Comparison of ENCODE assay signal across 7 mouse cellular contexts in genomic region chr7:127511808-127512230, GRCm38 (mm10). TPM values are rescaled to one million over a fixed set of nuclear protein-coding genes. Genes with fewer than 3 reads are reported as not detected.
A peak's percentile ranks its signal among the peaks of the same experiment; 100 is the strongest.
DNase-seq lines count a peak whose midpoint lies in the region; ATAC-seq lines count a peak whose summit lies in the region.

Gene Srcap, plus strand, starts transcription at chr7:127511983.

- peak; percentile 97 for DNase-seq in adrenal gland, postnatal 14 days
- DNase-seq in embryonic facial prominence, embryonic 11.5 days (ENCODE audit: low spot score) = peak; percentile 98
- peak; percentile 95 for DNase-seq in kidney, adult 18-20 months
- peak; percentile 97 for DNase-seq in limb, embryonic 11.5 days (ENCODE audit: low spot score)
- peak; percentile 98 for DNase-seq in midbrain, embryonic 14.5 days
- DNase-seq in spleen, postnatal 10 days (ENCODE audit: low spot score in 2 of 2) = peak; percentile 93 to 98

- H3K27ac ChIP-seq in embryonic facial prominence, embryonic 11.5 days (replicated peaks; ENCODE audit: low read depth, low read length) = peak within 1 kb of the TSS; percentile 95
- peak within 1 kb of the TSS; percentile 95 for H3K27ac ChIP-seq in limb, embryonic 11.5 days (replicated peaks; ENCODE audit: low read depth, low read length)
- H3K27ac ChIP-seq in midbrain, embryonic 14.5 days (replicated peaks; ENCODE audit: low read depth, low read length) = peak within 1 kb of the TSS; percentile 96

- H3K9me3 ChIP-seq in embryonic facial prominence, embryonic 11.5 days (replicated peaks; ENCODE audit: control insufficient read depth, low read length) = no peaks in the 10 kb centered on the region
- no peaks in the 10 kb centered on the region for H3K9me3 ChIP-seq in limb, embryonic 11.5 days (ENCODE audit: control insufficient read depth, low read length)
- no peaks in the 10 kb centered on the region for H3K9me3 ChIP-seq in midbrain, embryonic 14.5 days (ENCODE audit: control insufficient read depth, low read length)

- under 1% methylated on average over 37 of the region's 37 CpGs for WGBS in embryonic facial prominence, embryonic 11.5 days
- WGBS in limb, embryonic 11.5 days = under 1% methylated on average over 37 of the region's 37 CpGs
- under 1% methylated on average over 37 of the region's 37 CpGs for WGBS in midbrain, embryonic 14.5 days

- H3K4me1 ChIP-seq in embryonic facial prominence, embryonic 11.5 days (ENCODE audit: control insufficient read depth, insufficient read depth, low read length) = no peaks in the 10 kb centered on the region
- H3K4me1 ChIP-seq in limb, embryonic 11.5 days (ENCODE audit: control insufficient read depth, insufficient read depth, low read length) = peaks cover 6% of the 10 kb centered on the region; the same call in 1 of the 2 replicates
- peaks cover 13% of the 10 kb centered on the region for H3K4me1 ChIP-seq in midbrain, embryonic 14.5 days (ENCODE audit: control insufficient read depth, insufficient read depth, low read length)

- peak within 1 kb of the TSS; percentile 80 for H3K4me3 ChIP-seq in embryonic facial prominence, embryonic 11.5 days (ENCODE audit: low read depth, low read length)
- peak within 1 kb of the TSS; percentile 80 for H3K4me3 ChIP-seq in limb, embryonic 11.5 days (ENCODE audit: low read depth, low read length)
- peak within 1 kb of the TSS; percentile 76 for H3K4me3 ChIP-seq in midbrain, embryonic 14.5 days (replicated peaks; ENCODE audit: low read depth, low read length)

- peak; percentile 98 for ATAC-seq in embryonic facial prominence, embryonic 11.5 days (replicated peaks; ENCODE audit: insufficient number of reproducible peaks, low FRiP score, low TSS enrichment, low read depth)
- ATAC-seq in granulocyte monocyte progenitor cell, adult 5-6 weeks (replicated peaks; ENCODE audit: poor library complexity, severe bottlenecking) = peak; percentile 95
- peak; percentile 97 for ATAC-seq in limb, embryonic 11.5 days (ENCODE audit: insufficient number of reproducible peaks, low FRiP score, low TSS enrichment, low read depth)
- peak; percentile 99 for ATAC-seq in midbrain, embryonic 14.5 days (ENCODE audit: low FRiP score, low TSS enrichment)

- peak within 1 kb of the TSS; percentile 77 for H3K9ac ChIP-seq in embryonic facial prominence, embryonic 11.5 days (replicated peaks; ENCODE audit: low read length)
- H3K9ac ChIP-seq in limb, embryonic 11.5 days (ENCODE audit: low read length) = peak within 1 kb of the TSS; percentile 89
- peak within 1 kb of the TSS; percentile 71 for H3K9ac ChIP-seq in midbrain, embryonic 14.5 days (replicated peaks; ENCODE audit: low read length)

- H3K36me3 ChIP-seq in embryonic facial prominence, embryonic 11.5 days (replicated peaks; ENCODE audit: control insufficient read depth, insufficient read depth, low read depth, low read length) = no peaks in the 10 kb centered on the region; the same call in 1 of the 2 replicates
- peaks cover 3% of the 10 kb centered on the region; the same call in 1 of the 2 replicates for H3K36me3 ChIP-seq in limb, embryonic 11.5 days (ENCODE audit: control insufficient read depth, insufficient read depth, low read length)
- H3K36me3 ChIP-seq in midbrain, embryonic 14.5 days (ENCODE audit: control insufficient read depth, insufficient read depth, low read length) = peaks cover 27% of the 10 kb centered on the region

- peak within 1 kb of the TSS; percentile 59 for H3K4me2 ChIP-seq in embryonic facial prominence, embryonic 11.5 days (ENCODE audit: low read depth, low read length)
- peak within 1 kb of the TSS; percentile 39 for H3K4me2 ChIP-seq in limb, embryonic 11.5 days (ENCODE audit: low read depth, severe bottlenecking)
- peak within 1 kb of the TSS; percentile 64 for H3K4me2 ChIP-seq in midbrain, embryonic 14.5 days (ENCODE audit: low read length)

- no peaks in the 10 kb centered on the region for H3K27me3 ChIP-seq in embryonic facial prominence, embryonic 11.5 days (ENCODE audit: control insufficient read depth, insufficient read depth, low read length)
- H3K27me3 ChIP-seq in limb, embryonic 11.5 days (ENCODE audit: control insufficient read depth, insufficient read depth, low read length) = no peaks in the 10 kb centered on the region
- no peaks in the 10 kb centered on the region for H3K27me3 ChIP-seq in midbrain, embryonic 14.5 days (ENCODE audit: control insufficient read depth, insufficient read depth, low read length)

RNA-seq across cellular contexts. Expression of gene Srcap, which starts in this region (rescaled TPM):
- 88.8 and 95.3 TPM in 2 replicates for total RNA-seq in adrenal gland, postnatal 14 days (2021)
- polyA plus RNA-seq in embryonic facial prominence, embryonic 11.5 days (2014; fragmentation: Nextera tagmentation; extraction: Ambion mirVana) = 41.9 and 47.5 TPM in 2 replicates
- total RNA-seq in granulocyte monocyte progenitor cell, adult 5-6 weeks (2014; fragmentation: Nextera tagmentation) = 139 and 145 TPM in 2 replicates
- 20.9 and 22.9 TPM in 2 replicates for total RNA-seq in granulocyte monocyte progenitor cell, adult 5-6 weeks (2017)
- 59.4 and 61.4 TPM in 2 replicates for polyA plus RNA-seq in limb, embryonic 11.5 days (2014; fragmentation: Nextera tagmentation; extraction: Ambion mirVana)
- 46.1 and 64.3 TPM in 2 replicates for polyA plus RNA-seq in midbrain, embryonic 14.5 days (2014; fragmentation: Nextera tagmentation; extraction: Ambion mirVana)

Comparison
In these comparisons a context has a peak if more than half of its experiments do, and no peak if none do; other contexts are left out.
1. Peak in every context shown above with its lines: DNase-seq, ATAC-seq, H3K4me3 ChIP-seq and H3K27ac ChIP-seq.